Mouse (Mus musculus): ENCODE measurements around the gene Syncrip. TPM values are rescaled to one million over a fixed set of nuclear protein-coding genes. Genes with fewer than 3 reads are reported as not detected.
"Not testable (repeated sequence)": the region's sequence is repeated elsewhere in the genome, so short reads cannot be mapped to it uniquely, and the experiment has no call there.

Gene Syncrip
- polyA plus RNA-seq, 1 experiment from 2014 or later = 115 TPM

GRCm38 (mm10) chr9:88476138-88476537 is 6.2 kb downstream of the Syncrip start:
- Histone ChIP-seq H3K27ac (replicated peaks) (no peak overlapping the region), H3K36me3 (peaks cover 92% of the 10 kb centered on the region), H3K4me3 (no peak overlapping the region), H3K4me1 (peaks cover 7% of the 10 kb centered on the region), H3K9me3 (replicated peaks) (no peaks in the 10 kb centered on the region), H3K27me3 (ENCODE audit: low read depth, poor library complexity, severe bottlenecking) (no peaks in the 10 kb centered on the region)
- 44% methylated on average over 1 of the region's 1 CpGs for WGBS
- no peak for DNase-seq (ENCODE audit: low spot score)

GRCm38 (mm10) chr9:88461017-88461416 is 21.4 kb downstream of the Syncrip start:
- WGBS = 77% methylated on average over 2 of the region's 4 CpGs
- H3K9me3 ChIP-seq (replicated peaks); H3K4me1 ChIP-seq; H3K27me3 ChIP-seq (ENCODE audit: low read depth, poor library complexity, severe bottlenecking); H3K27ac ChIP-seq (replicated peaks); DNase-seq (ENCODE audit: low spot score); H3K4me3 ChIP-seq: not testable (repeated sequence)
- H3K36me3 ChIP-seq = peaks cover 100% of the 10 kb centered on the region

- peak overlapping the region; percentile 80 for H3K4me3 ChIP-seq
- WGBS = 35% methylated on average over 5 of the region's 5 CpGs
- no peak for DNase-seq (ENCODE audit: low spot score)
Observed at GRCm38 (mm10) chr9:88439991-88440390, 42.4 kb downstream of the Syncrip start.

GRCm38 (mm10) chr9:88439238-88439600 is 43.2 kb downstream of the Syncrip start:
- H3K27me3 ChIP-seq (ENCODE audit: low read depth, poor library complexity, severe bottlenecking) = no peaks in the 10 kb centered on the region
- peaks cover 25% of the 10 kb centered on the region for H3K4me1 ChIP-seq
- DNase-seq (ENCODE audit: low spot score) = no peak
- peaks cover under 1% of the 10 kb centered on the region; the same call in 1 of the 2 replicates for H3K36me3 ChIP-seq
- peak overlapping the region; percentile 80 for H3K4me3 ChIP-seq
- 1% methylated on average over 17 of the region's 17 CpGs for WGBS
- H3K9me3 ChIP-seq (replicated peaks) = no peaks in the 10 kb centered on the region
- H3K27ac ChIP-seq (replicated peaks) = peak overlapping the region; percentile 87

More at GRCm38 (mm10) chr9:88439991-88440390, 42.4 kb downstream of the Syncrip start:
- Histone ChIP-seq H3K27me3 (ENCODE audit: low read depth, poor library complexity, severe bottlenecking) (no peaks in the 10 kb centered on the region), H3K4me1 (peaks cover 25% of the 10 kb centered on the region), H3K27ac (replicated peaks) (no peak overlapping the region), H3K36me3 (peaks cover 9% of the 10 kb centered on the region), H3K9me3 (replicated peaks) (no peaks in the 10 kb centered on the region)

- Histone ChIP-seq H3K9me3 (replicated peaks) (no peaks in the 10 kb centered on the region), H3K36me3 (no peaks in the 10 kb centered on the region), H3K4me3 (peak within 1 kb of the TSS; percentile 80), H3K27ac (replicated peaks) (peak within 1 kb of the TSS; percentile 87), H3K27me3 (ENCODE audit: low read depth, poor library complexity, severe bottlenecking) (no peaks in the 10 kb centered on the region), H3K4me1 (peaks cover 25% of the 10 kb centered on the region)
- WGBS = under 1% methylated on average over 62 of the region's 62 CpGs
- peak; percentile 93 for DNase-seq (ENCODE audit: low spot score)
Observed at GRCm38 (mm10) chr9:88438555-88439237, 43.7 kb downstream of the Syncrip start, which contains the start of gene Snx14. TSS of gene Snx14 (minus strand) at chr9:88438958.

- no peaks in the 10 kb centered on the region for H3K9me3 ChIP-seq (replicated peaks)
- peak overlapping the region; percentile 80 for H3K4me3 ChIP-seq
- no peak for DNase-seq (ENCODE audit: low spot score)
- peaks cover 25% of the 10 kb centered on the region for H3K4me1 ChIP-seq
- H3K27me3 ChIP-seq (ENCODE audit: low read depth, poor library complexity, severe bottlenecking) = no peaks in the 10 kb centered on the region
- no peaks in the 10 kb centered on the region for H3K36me3 ChIP-seq
- H3K27ac ChIP-seq (replicated peaks) = peak overlapping the region; percentile 87
- 2% methylated on average over 15 of the region's 15 CpGs for WGBS
Observed at GRCm38 (mm10) chr9:88438237-88438554, 44.2 kb downstream of the Syncrip start.

- WGBS = 57% methylated on average over 10 of the region's 10 CpGs
- Histone ChIP-seq H3K9me3 (replicated peaks) (no peaks in the 10 kb centered on the region), H3K36me3 (no peaks in the 10 kb centered on the region), H3K27ac (replicated peaks) (no peak overlapping the region), H3K4me3 (peak overlapping the region; percentile 80), H3K27me3 (ENCODE audit: low read depth, poor library complexity, severe bottlenecking) (no peaks in the 10 kb centered on the region), H3K4me1 (peaks cover 25% of the 10 kb centered on the region)
- no peak for DNase-seq (ENCODE audit: low spot score)
Observed at GRCm38 (mm10) chr9:88437342-88438236, 44.8 kb downstream of the Syncrip start.

GRCm38 (mm10) chr9:88424356-88424755 is 58.0 kb downstream of the Syncrip start:
- no peaks in the 10 kb centered on the region; the same call in 1 of the 2 replicates for H3K9me3 ChIP-seq (replicated peaks)
- no peaks in the 10 kb centered on the region for H3K4me1 ChIP-seq
- no peak overlapping the region for H3K4me3 ChIP-seq
- H3K36me3 ChIP-seq = peaks cover 38% of the 10 kb centered on the region
- H3K27me3 ChIP-seq (ENCODE audit: low read depth, poor library complexity, severe bottlenecking) = no peaks in the 10 kb centered on the region
- no peak for DNase-seq (ENCODE audit: low spot score)
- WGBS = 83% methylated on average over 2 of the region's 2 CpGs
- no peak overlapping the region for H3K27ac ChIP-seq (replicated peaks)

- Histone ChIP-seq H3K36me3 (peaks cover 43% of the 10 kb centered on the region), H3K4me3 (no peak overlapping the region), H3K27ac (replicated peaks) (no peak overlapping the region), H3K9me3 (replicated peaks) (no peaks in the 10 kb centered on the region; the same call in 1 of the 2 replicates), H3K27me3 (ENCODE audit: low read depth, poor library complexity, severe bottlenecking) (no peaks in the 10 kb centered on the region), H3K4me1 (no peaks in the 10 kb centered on the region)
- DNase-seq (ENCODE audit: low spot score) = no peak
- 99% methylated on average over 4 of the region's 4 CpGs for WGBS
Observed at GRCm38 (mm10) chr9:88422428-88422827, 59.9 kb downstream of the Syncrip start.

- peaks cover 36% of the 10 kb centered on the region for H3K36me3 ChIP-seq
- H3K27me3 ChIP-seq (ENCODE audit: low read depth, poor library complexity, severe bottlenecking) = no peaks in the 10 kb centered on the region
- 75% methylated on average over 1 of the region's 1 CpGs for WGBS
- no peak overlapping the region for H3K4me3 ChIP-seq
- no peak for DNase-seq (ENCODE audit: low spot score)
- H3K27ac ChIP-seq (replicated peaks) = no peak overlapping the region
- H3K9me3 ChIP-seq (replicated peaks) = no peaks in the 10 kb centered on the region
- no peaks in the 10 kb centered on the region for H3K4me1 ChIP-seq
Observed at GRCm38 (mm10) chr9:88416752-88417151, 65.6 kb downstream of the Syncrip start.

- 88% methylated on average over 2 of the region's 2 CpGs for WGBS
- H3K27me3 ChIP-seq (ENCODE audit: low read depth, poor library complexity, severe bottlenecking) = no peaks in the 10 kb centered on the region
Observed at GRCm38 (mm10) chr9:88409978-88410377, 72.4 kb downstream of the Syncrip start.

GRCm38 (mm10) chr9:88404515-88404914 is 77.9 kb downstream of the Syncrip start:
- DNase-seq (ENCODE audit: low spot score) = no peak
- H3K9me3 ChIP-seq (replicated peaks) = no peaks in the 10 kb centered on the region
- H3K36me3 ChIP-seq = peaks cover 32% of the 10 kb centered on the region
- no peak overlapping the region for H3K4me3 ChIP-seq
- H3K4me1 ChIP-seq = no peaks in the 10 kb centered on the region
- H3K27me3 ChIP-seq (ENCODE audit: low read depth, poor library complexity, severe bottlenecking) = no peaks in the 10 kb centered on the region
- no peak overlapping the region for H3K27ac ChIP-seq (replicated peaks)
- WGBS = 90% methylated on average over 6 of the region's 6 CpGs

More at GRCm38 (mm10) chr9:88409978-88410377, 72.4 kb downstream of the Syncrip start:
- no peak overlapping the region for H3K27ac ChIP-seq (replicated peaks)
- H3K4me3 ChIP-seq = no peak overlapping the region
- H3K36me3 ChIP-seq = peaks cover 21% of the 10 kb centered on the region
- DNase-seq (ENCODE audit: low spot score) = no peak
- H3K9me3 ChIP-seq (replicated peaks) = no peaks in the 10 kb centered on the region
- no peaks in the 10 kb centered on the region for H3K4me1 ChIP-seq

- Histone ChIP-seq H3K4me1 (no peaks in the 10 kb centered on the region), H3K27me3 (ENCODE audit: low read depth, poor library complexity, severe bottlenecking) (no peaks in the 10 kb centered on the region), H3K27ac (replicated peaks) (no peak overlapping the region), H3K9me3 (replicated peaks) (no peaks in the 10 kb centered on the region), H3K36me3 (peaks cover 28% of the 10 kb centered on the region), H3K4me3 (no peak overlapping the region)
- 87% methylated on average over 10 of the region's 10 CpGs for WGBS
- DNase-seq (ENCODE audit: low spot score) = no peak
Observed at GRCm38 (mm10) chr9:88404088-88404487, 78.3 kb downstream of the Syncrip start.

Measured in midbrain, embryonic 10.5 days (tissue).